Mouse (Mus musculus): ENCODE measurements around the gene Mrrf.

GRCm38 (mm10) chr2:36217692-36218233 lies 81.6 kb downstream of the Mrrf start:
- no peak for TF ChIP-seq CTCF (IDR thresholded peaks at IDR 0.05; ENCODE audit: low read depth, low read length)
- no peak for TF ChIP-seq GATA2 (IDR thresholded peaks at IDR 0.05; ENCODE audit: borderline replicate concordance, low read depth, low read length)

All from G1E (cell line).